Mouse (Mus musculus): Measurements from ENCODE around the gene Tubgcp2.
A peak's percentile ranks its signal among the peaks of the same experiment; 100 is the strongest.

Gene Tubgcp2

DNA sequence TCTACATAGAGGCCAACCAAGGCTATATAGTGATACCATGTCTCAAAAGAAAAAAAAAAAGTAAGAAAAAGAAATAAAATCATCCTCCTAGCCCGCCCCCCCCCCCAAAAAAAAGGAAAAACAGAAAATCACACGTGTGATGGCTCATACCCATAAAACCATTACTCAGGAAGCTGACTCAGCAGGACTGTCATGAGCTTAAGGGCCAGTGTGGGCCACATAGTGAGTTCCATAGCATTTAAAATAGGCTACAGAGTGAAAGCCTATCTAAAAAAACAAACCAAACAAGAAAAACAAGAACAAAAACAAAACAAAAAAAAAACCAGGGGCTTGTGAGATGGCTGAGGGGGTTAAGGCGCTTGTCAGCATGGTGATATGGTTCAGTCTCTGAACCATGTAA is 55.7 kb downstream of the Tubgcp2 start:
- DNase-seq (ENCODE audit: low read depth, low spot score): peak; percentile 58

DNA sequence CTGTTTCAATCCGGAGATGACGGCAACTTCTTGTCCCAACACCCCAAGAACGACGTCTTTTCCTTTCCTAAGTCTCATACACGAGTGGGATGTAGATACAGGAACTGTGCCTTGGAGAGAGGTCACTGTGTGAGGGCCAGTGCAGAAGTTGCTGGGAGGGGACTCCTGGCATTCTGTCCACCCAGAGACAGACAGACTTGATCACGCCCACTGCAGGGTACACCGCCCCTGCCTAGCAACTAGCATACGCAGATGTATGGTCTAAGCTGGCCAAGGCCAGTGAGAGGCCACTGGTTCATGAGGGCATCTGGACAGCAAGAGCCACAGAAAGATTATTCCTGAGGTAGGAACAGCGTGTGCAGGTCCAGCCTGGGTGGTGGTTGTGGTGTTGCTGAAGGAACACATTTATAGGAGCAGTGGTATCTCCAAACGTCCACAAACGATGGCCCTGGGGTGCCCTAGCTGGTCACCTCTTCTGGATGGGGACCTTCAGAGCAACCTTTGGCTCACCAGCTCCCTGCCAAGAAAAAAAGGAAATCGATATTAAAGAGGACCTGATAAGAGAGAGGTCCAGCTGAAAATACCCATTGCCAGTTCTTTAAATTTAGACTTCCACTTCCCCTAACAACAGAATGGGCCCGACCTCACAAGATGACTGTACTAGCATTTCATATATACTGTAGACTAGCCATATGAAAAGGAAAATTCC is 57.3 kb downstream of the Tubgcp2 start:
- DNase-seq (ENCODE audit: low read depth, low spot score): no peak

DNA sequence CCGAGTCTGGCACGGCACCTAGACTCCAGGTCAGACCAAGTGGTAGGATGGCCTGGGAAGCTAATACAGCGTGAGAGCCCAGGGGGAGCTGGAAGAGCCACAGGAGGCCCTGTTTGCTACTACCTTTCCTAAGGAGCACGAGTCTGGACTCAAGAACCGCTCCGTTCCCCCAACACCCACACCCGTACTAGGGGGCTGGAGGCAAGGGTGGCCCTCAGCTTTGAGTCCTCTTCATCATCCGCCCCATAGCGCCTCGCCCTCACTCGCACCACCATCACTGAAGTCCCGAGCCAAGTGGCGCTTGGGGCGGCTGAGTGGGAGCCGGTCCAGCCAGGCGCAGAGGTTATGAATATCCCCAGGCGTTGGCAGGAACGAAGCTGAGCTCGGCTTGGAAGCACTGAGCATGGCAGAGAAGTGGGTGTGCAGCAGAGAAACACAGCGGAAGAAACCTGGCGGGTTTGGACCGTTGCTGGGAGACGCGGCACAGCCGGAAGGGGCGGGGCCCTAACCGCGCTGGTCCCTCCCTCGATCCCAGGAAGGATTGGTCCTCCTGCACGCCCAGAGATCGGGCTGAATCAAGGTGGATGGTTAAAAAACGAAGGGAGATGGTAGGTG is 58.1 kb downstream of the Tubgcp2 start, which contains the start of gene 6430531B16Rik:
6430531B16Rik (minus strand) TSS at position 478 of the 615 bp plus-strand sequence.
- no peak for DNase-seq (ENCODE audit: low read depth, low spot score)

DNA sequence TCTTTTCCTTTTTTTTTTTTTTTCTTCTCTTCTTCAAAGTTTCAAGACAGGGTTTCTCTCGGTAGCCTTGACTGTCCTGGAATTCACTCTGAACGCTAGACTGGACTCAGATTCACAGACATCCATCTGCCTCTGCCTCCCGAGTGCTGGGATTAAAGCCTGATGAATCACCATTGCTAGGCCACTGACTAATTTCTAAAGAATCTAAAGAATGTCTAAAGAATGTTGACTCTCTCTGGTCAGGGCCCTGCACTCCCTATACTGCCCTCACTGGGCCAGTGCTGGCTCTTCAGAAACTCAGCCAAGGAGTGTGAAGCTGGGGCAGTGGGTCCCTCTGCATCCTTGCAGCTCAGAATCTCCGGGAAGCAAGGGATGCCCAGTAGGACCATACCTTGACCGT is 61.0 kb downstream of the Tubgcp2 start:
- DNase-seq (ENCODE audit: low read depth, low spot score): peak; percentile 55

DNA sequence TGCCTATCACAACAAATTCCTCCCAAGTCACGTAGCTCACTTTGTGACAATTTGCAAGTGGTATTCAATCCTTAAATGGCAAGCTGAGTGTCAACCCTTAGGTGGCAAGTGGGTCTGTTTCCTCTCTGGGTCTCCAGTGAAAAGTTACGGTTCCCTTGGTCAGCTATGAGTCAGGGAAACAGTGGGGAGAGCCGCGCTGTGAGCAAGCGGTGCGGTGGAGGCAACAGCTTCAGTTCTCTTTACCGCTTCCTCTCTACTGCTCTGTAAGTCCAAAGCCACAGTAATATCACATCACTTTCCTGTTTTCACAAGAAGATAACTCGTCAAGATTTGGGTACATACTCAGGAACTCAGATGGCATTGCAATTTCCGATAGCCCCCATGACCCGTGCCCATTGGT is 62.2 kb downstream of the Tubgcp2 start:
- DNase-seq (ENCODE audit: low read depth, low spot score): no peak

DNA sequence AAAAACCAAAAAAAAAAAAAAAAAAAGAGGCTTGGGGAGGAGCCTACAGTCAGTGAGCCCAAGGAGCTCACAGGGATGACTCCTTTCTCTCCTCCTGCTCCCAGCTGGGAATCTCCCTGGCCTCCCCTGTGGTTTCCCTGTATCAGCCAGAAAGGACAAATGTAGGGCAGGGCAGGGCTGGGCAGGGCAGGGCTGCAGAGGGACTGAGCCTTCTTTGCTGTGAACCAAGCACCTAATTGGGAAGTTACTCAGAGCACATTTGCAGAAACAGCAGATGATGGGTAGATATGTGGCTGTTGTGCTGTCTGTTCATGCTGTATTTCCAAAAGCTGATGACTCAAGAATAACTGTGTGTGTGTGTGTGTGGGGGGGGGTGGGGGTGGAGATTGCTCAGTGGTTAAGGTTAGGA is 63.5 kb downstream of the Tubgcp2 start:
- DNase-seq (ENCODE audit: low read depth, low spot score): peak; percentile 87

DNA sequence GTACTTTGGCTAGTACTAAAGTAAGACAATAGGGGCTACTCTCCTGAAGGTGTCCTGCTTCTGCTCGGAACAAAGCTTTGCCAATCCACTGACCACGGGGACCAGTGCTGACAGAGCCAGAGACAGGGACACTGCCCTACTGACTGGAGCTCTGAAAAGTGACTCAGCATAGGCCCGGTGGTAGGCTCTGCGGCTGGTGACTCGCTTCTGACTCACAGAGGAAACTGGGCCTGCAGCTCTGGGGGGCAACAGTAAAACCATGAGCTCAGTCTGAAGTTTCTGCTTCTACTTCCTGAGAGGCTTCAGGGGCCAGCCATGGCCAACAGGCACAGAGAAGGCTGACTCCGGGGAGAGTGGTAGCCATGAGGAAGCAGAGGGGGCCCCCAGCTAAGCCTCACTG is 65.0 kb downstream of the Tubgcp2 start:
- peak; percentile 93 for DNase-seq (ENCODE audit: low read depth, low spot score)

DNA sequence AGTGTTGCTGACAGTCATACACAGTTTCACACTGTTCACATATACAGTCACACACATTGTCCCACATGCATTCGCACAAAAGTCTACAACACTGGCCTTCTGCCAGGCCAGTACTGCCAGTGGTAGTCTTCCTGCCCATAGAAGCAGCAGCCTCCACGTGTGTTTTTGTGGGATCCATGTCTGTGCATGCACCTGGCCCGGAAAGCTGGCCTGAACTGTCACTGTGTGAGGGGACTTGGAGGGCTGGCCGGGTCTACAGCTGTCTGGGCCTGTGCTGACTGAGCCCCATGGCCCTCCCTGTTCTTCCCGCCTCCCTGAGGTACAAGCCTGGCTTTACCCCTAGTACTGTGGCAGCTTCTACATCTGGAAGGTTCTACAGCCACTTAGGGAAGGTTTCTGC is 65.5 kb downstream of the Tubgcp2 start:
- DNase-seq (ENCODE audit: low read depth, low spot score): peak; percentile 47

DNA sequence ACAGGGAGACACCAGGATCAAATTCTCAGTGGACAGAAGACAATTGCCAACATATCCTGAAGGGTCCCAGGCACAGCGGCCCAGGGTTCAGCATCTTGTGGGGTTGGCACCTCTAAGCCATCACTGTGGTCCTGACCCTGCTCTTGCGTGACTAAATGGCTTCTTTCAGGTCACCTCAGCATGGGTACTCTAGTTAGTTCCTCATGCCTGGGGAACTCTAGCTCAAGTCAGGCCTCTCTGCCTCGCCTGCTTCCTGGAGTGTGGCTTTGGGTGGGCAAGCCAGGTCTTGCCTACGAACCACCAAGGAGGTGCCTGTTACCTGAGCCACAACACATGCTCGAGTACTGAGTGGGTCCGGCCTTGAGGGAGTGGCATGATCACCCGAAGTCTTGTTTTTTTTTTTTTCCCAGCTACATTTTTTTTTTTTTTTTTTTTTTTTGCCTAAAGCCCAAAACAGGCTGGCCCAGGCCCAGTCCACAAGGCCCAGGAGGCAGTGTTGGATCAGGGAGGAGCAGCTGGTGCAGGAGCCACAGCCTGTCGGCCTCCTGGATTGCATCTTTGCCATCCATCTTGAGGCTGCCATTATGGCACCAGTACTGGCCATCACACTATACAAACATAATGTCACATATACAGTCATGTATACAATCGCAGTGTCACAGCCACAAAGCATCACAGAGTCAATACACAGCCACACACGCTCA is 66.1 kb downstream of the Tubgcp2 start:
- peak; percentile 63 for DNase-seq (ENCODE audit: low read depth, low spot score)

DNA sequence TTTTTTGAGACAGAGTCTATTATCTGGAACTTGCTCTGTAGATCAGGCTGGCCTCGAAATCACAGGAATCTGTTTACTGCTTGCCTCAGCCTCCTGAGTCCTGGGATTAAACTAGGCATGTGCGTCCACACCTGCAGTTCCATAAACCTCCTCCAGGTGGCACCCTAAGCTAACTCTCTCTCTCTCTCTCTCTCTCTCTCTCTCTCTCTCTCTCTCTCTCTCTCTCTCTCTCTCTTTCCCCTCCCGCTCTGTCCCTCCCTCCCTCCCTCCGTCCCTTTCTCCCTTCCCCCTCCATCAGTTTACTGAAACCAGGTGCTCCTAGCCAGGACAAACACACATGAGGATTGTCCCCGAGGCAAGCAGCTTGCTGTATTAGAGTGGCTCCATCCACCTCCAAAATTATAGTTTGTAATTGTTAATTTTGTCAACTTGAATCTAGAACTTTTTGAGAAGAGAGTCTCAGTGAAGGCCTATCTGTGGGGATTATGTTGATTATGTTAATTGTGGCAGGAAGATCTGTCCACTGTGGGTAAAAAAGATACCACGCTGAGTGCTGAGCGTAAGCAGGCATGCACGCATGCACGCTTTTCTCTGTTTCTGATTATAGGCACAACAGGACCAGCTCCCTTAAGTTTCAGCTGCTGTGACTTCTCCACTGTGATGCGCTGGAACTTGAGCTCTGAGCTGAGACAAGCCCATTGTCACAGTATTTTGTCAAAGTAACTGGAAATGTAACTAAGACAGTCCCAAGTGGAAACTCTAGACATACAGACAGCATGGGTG is 66.9 kb downstream of the Tubgcp2 start:
- DNase-seq (ENCODE audit: low read depth, low spot score): peak; percentile 92

DNA sequence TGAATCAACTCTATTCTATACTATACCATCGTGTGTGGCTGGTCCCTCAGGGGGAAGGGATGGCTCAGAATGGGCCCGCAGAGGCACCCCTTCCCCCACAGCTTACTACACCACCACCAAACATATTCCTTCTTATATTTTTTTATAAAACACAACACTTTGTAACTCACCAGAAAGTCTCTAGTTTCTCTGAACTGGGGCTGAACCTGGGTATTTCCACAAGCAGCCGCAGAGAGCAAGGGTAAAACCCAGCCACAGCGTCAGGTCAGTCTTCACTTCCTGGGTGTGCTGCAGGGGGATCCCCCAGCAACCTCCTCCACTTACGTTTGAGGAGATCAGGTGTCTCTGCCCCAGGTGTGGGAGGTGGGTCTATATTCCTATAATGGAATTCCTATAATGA is 68.0 kb downstream of the Tubgcp2 start:
- no peak for DNase-seq (ENCODE audit: low read depth, low spot score)

DNA sequence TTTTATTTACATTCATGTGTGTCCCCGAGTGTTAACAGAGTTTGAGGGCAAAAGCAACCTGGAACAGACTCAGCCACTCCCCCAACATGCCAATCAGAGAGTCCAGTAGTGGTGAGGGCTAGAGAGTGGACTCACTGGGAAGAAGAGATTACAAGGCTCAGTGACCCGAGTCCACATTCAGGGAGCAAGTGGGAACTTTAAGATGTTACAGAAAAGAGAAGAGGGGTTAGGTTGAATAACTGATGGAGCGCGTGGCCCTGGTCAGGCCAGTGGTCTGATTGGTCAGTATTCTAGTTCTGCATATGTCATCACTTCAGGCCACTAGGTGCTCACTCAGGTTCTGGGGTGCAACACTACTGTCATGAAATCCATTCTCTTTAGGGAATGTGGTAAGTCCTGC is 69.3 kb downstream of the Tubgcp2 start:
- no peak for DNase-seq (ENCODE audit: low read depth, low spot score)

DNA sequence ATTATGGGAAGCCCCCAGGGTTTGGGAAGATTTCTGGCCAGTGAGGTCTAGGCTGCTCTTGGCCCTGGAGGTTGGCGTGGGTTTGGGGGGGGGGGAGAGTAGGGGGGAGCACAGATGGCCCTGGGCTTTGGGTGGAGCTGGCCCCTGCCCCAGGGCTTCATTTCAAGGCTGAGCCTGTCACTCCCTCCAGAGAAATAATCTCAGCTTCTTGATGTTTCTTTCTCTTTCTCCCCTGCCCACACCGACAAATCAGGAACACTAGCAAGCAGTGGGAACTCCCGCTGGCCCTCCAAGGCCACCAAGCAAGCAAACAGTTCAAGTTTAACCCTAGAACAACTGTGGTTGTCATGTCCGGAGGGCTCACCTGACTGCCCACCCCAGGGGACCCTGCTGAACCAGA is 72.7 kb downstream of the Tubgcp2 start:
- no peak for DNase-seq (ENCODE audit: low read depth, low spot score)

DNA sequence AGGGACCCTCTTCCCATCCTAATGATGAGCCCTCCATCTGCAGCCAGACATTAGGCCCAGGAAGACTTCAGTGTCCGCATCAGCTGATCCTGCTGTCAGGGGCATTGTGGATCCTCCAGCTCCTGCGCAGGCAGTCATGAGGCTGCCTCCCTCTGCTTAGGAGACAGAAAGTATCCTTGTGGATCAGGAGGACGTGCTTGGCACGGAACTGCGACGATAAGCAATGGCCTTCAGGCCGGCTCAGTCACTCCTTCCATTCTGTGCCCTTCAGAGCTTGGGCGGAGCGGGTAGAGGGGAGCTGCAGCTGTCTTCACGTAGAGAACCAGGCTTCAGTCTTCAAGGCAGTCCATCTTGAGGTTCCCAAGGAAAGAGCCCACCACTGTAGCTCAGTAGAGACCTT is 75.3 kb downstream of the Tubgcp2 start:
- no peak for DNase-seq (ENCODE audit: low read depth, low spot score)

DNA sequence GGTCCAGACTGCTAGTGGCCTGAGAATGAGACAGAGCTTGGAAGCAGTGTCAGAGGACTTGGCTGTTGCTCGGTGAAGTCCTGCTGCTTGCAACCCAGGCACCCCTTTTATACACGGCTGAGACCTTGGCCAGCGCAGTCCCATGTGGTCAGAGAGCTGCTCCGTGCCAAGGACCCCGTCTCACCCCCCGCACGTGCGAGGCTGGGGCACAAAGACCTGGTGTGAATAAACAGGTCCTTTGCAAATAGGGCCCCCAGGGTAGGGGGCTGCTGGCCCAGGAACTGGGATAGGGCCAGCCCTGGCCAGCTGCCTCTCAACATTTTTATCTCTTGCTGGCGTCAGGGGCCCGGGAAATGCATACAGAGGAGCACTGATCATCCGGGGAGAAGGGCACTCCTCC is 78.5 kb downstream of the Tubgcp2 start:
- no peak for DNase-seq (ENCODE audit: low read depth, low spot score)

DNA sequence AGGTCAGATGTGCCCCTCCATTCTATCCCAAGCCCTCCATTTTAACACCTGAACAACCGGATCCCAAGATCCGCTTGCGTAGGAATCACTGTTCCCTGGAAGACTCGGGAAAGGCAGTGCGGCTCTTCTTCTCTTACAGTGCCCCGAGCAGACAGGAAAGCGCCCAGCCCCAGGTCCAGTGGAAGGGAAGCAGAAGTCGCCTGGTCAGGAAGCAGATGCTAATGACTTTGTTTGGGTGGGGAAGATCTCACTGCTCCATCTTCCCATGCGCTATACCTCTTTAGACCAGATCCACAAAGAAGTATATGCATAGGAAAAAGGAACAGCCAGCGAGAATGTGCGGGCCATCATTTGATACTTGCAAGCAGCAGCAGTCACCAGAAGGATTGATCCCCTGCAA is 79.0 kb downstream of the Tubgcp2 start:
- no peak for DNase-seq (ENCODE audit: low read depth, low spot score)

DNA sequence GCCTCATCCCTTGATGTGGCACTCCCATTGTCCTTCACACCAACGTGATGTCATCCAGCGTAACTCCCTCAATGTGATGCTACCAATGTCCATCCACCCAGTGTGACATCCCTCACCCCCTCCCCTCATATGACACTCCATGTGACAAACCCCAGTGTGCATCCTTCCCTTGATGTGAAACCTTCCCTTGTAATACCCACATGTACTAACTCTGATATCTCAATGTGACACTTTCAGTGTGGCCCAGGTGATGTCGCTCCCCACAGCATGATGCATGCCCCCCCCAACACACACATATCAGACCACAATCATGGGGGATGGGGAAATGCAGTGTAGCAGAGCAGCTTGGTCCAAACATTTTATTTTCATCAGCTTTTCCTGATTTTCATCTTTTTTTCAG is 79.8 kb downstream of the Tubgcp2 start:
- no peak for DNase-seq (ENCODE audit: low read depth, low spot score)

DNA sequence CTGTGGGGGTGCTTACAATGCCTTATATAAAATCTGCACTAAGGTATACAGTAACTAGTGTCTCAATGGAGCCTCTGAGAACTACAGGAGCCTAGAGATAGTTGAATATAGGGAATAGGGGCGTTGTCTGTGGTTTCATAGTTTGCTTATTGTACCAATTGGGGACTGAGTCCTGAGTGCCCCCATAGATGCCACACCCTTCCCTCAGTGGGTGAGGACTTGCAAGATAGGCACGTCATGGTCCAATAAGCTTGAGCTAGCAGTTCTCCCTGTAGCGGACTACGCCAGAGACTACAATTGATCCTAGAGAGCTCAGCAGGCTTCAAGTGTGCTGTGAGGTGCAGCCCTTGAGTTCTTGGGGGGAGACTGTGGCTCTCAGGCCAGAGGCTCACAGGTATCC is 81.0 kb downstream of the Tubgcp2 start:
- DNase-seq (ENCODE audit: low read depth, low spot score): no peak

DNA sequence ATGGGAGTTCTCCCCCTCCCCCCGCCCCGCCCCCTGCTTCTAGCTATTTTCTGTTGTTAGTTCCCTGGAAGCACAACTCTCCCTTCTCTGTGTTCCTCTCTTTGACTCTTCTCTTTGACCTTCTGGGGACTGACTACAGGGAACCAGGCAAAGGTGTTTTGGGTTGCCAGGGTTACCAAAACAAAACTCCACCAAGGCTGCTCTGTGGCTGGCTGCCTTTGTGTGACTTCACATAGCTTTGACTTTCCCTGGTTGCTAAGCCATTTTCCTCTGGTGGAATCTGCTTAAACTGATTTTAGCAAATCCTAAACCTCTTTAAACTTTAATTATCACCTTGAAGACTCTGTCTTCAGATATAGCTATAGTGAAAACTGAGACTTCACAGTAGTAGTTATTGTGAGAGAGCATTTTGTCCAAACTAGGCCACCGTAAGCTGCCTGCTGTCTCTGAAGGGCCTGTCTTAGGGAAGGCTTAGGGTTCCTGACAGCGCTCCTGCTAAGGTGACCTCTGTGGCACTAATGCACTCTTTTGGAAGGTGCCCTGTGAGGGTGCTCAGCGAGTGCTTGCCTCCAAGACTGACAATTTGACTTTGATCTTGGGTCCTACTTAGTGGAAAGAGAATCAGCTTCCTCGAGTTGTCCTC is 84.4 kb downstream of the Tubgcp2 start:
- DNase-seq (ENCODE audit: low read depth, low spot score): no peak

DNA sequence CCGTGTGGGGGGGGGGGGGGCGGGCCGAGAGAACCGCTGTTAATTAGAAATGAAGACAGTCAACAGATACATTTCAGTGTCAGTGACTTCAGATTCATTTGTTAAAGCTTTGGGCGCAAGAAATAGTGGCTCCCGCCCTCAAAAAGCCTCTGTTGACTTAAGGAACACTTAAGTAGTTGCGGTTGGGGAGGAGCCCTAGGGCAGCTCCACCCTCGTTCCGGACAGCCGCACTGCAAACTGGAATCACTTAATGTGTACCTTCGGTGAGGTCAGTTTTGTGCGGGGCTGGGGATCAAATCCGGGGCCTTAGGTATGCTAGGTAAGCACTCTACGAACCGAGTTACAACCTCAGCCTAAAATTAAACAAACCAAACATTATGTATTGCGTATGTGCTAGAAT is 85.4 kb downstream of the Tubgcp2 start:
- peak; percentile 37 for DNase-seq (ENCODE audit: low read depth, low spot score)

DNA sequence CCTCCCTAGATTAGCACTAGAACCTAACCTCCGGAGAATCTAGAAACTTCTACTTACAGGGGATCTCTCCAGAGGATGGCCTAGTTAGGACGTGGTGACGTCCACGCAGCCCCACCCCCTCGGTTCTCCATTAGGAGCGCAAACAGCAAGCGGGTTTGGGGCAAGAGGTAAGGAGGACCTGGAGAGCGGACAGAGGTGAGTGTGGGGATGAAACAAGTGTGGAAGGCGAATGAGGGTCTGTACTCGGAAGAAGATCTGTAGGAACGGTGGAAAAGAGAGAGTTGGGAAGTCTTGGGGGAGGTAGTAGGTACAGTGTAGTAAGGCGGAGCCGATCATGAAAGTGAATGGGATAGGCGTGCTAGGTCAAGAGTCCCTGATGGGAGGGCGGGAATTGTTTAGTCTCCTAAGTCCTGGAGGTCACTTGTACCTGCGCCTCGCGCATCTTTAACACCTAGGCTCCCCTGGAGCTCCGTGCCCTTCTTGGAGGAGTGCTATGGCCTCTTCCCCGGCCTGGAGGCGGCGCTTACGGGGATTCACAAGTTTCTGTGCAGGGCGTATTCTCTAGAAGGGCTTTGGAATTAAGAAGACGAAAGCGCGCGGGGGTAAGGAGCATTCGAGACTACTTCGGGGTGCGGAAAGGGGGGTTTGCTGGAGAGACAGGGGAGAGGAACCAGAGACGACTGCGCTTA is 86.0 kb downstream of the Tubgcp2 start:
- peak; percentile 61 for DNase-seq (ENCODE audit: low read depth, low spot score)
